Mouse (Mus musculus) hematopoietic stem cell, adult 5-6 weeks (primary cell): Measurements from ENCODE around the gene Grin2b. TPM values are rescaled to one million over a fixed set of nuclear protein-coding genes. Genes with fewer than 3 reads are reported as not detected.

Experiments
- ATAC-seq, 2 experiments: fragments of 125-278 bp in 1 of 2; replicated peaks in 1 of 2; 2 replicates each; pipeline ENCODE4 v1.8.0; 2016 to 2017; ENCODE audit warnings: inconsistent platforms in 2 of 2, mild to moderate bottlenecking in 2 of 2, moderate number of reproducible peaks in 2 of 2, low read depth in 1 of 2, moderate TSS enrichment in 1 of 2; ENCODE audit not compliant: low FRiP score in 2 of 2, poor library complexity in 2 of 2, severe bottlenecking in 2 of 2, insufficient read depth in 1 of 2, low TSS enrichment in 1 of 2
- total RNA-seq: library from RNA; stranded (forward); fragments of 172-1452, 232-1000 nt; gene quantifications from 2 replicates; pipeline ENCODE4 v1.2.3, GENCODE M21; 2017

Gene Grin2b
- total RNA-seq, 1 experiment from 2014 or later, result not detected

DNA sequence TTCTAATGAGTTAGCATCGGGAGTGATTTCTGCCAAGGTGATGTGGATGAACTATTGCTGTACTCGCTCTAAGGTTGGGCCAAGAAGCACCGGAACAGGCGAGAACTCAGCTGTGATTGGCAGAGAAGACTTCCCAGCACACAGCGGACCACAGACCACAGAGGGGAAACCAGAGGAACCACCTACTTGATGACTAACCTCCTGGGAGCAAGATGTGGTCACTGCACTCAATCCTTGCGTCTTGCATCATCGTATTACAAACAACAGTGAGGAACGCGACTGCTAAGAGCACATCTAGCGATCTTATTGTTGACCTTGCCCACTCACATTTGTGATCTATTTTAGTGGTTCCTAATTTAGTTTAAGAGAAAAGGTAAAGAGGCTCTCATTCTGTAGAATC lies 213.7 kb downstream of the Grin2b start:
- peak; percentile 76 to 81 for ATAC-seq

DNA sequence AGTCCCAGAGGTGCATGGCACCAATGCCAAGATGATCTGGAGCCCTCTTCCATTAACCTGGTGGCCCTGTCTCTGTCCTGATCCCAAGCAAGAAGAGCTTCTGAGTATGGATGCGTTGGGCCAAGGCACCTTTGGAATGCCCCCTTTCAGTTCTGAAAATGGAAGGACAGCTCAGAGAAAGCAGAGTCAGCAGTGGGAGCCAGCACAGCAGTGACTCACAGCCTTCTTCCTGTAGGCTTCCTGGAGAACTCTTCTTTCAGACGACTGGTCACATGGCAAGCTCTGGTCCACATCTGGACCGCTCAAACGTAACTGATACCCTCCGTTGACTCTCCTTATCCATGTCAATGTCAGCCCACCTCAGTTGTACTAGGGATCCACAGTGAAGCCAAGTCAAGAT lies 221.6 kb downstream of the Grin2b start:
- ATAC-seq, result no peak

DNA sequence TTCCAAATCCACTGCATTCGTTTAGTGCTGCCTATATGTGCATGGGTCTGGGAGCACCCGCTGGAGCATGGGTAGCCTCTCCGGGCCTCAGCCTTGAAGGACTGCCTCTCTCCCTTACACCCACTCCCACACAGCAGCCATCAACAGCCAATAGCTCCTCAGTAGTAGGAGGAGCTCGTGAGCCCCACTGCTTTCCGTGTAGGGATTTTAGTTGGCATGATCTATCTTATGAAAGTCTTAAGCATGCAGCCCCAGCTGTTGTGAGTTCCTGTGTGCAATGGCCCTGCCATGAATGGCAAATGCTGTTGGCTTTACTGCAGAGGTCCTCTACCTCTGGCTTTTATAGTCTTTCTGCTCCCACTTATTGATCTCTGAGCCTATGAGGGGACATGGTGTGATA lies 227.8 kb downstream of the Grin2b start:
- ATAC-seq, result no peak

DNA sequence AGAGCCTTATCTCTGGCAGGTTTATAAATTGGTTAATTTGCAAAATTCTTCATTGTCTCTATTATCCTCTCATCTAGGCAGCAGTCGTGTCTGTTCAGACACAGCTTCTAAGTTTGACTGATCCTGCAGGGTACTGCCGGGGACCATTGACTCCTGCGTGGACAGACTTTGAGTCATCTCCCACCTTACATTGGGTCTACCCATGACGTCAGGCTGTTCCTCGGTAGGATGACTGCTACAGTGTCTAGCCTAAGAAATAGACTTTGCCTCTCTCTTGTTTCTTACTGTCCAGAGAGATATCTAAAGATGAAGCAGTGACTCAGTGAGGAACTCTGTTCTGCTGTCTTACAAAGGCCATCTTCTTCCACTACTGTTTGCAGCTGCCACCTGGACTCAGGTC lies 229.0 kb downstream of the Grin2b start:
- no peak for ATAC-seq

DNA sequence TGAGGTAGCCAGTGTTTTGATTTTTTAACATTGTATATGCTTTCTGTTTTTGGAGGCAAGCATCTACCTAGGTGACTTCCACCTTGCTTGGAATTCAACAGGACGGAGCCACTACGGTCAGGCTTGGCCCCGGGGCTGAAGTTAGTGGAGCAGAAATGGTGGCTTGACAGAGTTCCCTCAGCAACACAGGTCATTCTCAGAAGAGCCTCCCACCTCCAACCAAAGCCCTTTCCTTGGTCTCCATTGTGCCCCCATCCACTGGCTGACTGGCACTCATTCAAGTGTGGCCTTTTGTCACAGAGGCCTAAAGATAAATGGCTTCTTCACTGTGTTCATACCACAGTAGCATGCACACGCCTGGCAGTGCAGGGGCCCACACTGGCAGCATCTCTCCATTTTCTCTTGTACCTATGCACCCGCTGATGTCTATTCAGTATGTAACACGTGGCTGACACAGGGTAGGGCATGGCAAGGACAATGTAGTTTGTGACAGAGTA lies 230.1 kb downstream of the Grin2b start:
- ATAC-seq, result no peak

DNA sequence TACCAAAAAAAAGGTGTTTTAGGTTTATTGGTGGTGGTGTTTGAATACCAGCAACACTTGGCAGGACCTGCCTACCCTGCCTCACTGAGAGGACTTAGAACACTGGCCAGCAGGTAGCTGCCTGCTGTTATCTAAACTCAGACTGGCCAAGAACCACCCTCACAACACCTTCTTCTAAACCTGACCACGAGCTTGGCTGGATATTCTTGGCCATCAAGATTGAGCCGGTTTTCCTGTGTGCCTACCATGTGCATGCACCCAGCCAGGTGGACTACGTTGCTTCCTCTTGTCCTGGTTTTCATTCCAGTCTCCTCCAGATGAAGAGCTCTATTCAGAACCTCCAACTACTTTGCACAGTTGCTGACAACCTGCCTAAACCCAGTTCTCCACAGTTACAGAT lies 240.4 kb downstream of the Grin2b start:
- no peak for ATAC-seq

DNA sequence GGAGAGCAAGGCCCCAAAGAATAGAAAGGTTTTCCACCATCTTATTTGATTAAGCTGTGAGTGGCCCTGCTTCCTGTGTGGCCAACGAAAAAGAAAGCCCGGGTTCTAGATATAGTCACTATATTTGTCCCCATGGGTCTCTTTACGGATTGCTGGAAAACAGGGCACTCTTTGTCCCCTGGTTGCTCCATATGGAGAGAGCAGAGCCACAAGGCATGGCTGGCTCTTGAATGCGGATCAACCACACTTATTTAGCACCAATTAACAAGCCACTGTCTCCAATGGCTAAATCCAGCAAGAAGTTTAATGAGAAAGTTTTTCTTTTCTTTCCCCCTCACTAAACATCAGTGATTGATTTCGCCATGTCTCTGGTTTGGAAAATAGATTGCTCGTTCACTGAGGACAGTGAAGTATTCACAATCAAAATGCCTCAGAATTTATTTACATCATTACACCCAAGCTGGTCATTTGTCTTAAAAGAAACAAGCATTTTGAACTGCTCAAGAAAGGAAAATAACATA lies 240.9 kb downstream of the Grin2b start:
- no peak for ATAC-seq

DNA sequence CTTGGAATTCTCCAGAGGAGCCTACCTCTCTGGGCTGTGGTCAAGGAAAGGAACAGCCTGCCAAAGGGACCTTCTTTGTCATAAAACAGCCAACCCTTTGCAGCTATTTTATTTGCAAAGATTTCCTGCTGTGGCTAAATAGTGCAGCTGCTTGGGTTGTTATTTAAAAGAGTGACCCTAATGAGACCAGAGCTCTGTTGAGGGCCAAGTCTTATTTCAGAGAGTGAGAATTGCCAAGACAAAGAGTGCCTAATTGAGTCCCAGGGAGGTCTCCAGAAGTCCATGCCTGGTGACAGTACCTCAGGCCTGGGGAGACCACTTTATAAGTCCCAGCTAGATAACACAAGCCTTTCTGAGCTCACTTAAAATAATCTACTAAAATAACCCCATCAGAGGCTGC lies 255.6 kb downstream of the Grin2b start:
- no peak for ATAC-seq

DNA sequence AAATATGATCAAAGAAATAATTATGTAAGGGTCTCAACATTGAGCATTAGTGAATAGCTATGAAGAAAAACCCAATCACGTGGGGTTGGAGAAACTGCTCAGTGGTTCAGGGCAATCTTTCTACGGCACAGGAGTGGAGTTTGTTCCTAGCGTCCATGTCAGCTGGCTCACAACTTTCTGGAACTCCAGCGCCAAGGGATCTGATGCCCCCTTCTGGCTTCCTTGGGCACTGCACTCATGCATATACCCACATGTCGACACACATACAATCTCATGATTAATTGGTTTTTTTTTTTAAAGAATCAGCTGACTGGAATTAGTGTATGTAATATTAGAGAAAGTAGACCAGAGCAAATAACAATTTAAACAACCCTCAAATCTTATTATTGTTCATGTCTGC lies 258.7 kb downstream of the Grin2b start:
- no peak for ATAC-seq

DNA sequence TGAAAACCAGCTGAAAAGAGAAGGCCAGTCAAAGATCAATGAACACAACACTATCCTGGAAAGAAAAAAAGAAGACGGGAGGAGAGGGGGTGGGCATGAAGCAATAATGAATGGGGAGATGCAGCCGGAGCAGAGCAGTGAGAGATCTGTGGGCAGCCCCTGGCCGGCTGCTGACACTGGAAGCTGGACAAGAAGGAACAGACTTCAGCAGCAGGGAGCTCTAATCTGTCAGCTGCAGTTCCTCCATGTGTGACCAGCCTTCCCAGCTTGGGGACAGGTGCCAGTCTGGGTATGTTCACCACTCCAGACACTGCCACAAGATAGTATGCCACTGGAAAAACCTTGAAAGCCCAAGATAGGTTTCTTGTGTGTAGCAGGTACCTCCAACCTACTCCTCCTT lies 261.2 kb downstream of the Grin2b start:
- ATAC-seq, result no peak

DNA sequence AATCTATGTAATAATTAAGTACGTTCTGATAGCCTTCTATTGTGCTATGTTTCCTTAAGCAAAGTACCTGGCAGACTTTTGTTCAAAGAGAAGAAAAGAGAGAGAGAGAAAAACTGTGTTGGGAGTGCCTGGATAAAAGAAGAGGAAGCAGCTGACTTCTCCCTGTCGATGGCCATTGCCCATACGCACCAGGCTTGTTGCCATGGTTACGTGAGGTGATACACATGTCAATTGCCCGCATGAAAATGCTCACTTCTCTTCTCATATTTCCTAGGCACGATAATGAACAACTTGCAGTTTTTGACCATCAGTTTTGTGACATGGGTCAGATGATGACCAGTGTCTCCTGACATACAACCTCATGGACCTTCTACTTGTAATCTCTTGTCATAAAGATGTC lies 262.2 kb downstream of the Grin2b start:
- ATAC-seq, result no peak

DNA sequence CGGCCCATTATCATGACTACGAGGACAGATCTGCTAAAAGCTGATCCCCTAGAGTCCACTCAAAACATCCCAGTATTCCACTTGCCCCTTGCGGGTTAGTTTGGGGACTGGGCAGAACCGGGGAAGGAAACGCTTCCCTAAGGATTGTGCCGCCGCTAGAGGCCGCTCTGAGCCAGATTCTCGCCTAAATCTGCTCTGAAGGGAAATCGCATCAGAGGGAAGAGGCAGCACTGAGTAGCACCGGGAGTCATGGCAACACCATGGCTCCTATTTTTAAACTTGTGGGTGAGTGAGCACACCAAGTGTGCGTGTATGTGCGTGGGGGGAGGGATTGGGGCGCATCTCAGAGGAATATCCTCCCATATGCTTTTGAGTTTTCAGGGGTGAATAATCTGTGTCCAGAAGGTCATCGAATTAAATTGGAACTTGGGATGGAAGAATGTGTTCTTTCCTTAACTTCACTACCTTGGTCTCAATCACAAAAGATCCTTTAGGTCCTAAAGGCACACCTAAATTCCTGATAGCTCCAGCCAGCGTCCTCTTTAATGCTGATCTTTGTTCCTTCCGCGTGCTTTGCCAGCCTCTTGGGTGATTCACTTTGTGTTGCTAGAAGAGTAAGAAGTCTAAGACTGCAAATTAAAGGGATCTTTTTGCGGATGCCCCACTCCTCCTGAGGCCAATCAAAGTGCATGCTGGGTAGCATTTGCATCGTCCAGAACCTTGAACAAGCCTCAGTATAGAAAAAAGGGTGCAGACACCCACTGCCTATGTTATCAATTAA lies 265.6 kb downstream of the Grin2b start:
- ATAC-seq, result peak; percentile 67 to 71; a peak in 3 of 4 replicates

DNA sequence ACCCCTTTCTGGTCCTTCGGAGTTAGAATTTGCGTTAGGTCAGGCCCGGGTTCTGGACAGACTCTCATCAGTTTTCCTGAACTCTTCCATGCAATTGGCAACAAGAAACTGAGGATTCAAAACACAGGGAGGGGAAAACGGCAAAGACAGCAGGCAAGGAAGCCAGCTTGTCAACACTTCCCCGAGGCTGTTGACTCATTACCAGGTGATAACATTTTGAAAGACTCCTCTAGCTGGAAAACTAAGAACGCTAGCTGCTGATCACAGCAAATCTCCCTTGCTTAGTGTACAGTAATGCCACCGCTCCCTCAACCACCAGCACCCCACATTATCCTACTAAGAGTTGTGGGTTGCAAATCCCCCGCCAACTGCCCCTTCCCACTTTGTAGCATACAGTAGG lies 266.2 kb downstream of the Grin2b start:
- ATAC-seq, result no peak

DNA sequence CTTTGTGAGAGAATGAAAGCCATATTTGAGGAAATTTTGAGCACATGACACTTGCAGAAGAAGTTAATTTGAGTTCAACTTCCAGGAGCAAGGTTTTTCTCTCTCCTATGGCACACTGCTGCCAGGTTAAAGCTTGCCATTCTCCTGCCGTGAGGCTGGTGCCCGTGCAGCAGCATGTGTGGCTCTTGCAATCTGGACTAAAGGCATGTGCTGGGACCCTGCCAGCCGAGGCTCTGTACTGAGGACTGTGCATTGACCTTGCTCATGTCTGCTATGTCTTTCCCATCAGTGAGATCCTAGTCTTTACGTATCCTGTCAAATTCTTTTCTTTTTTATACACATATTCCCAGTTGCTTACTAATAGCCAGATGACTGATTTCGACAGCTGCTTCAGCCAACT lies 268.9 kb downstream of the Grin2b start:
- ATAC-seq, result no peak

DNA sequence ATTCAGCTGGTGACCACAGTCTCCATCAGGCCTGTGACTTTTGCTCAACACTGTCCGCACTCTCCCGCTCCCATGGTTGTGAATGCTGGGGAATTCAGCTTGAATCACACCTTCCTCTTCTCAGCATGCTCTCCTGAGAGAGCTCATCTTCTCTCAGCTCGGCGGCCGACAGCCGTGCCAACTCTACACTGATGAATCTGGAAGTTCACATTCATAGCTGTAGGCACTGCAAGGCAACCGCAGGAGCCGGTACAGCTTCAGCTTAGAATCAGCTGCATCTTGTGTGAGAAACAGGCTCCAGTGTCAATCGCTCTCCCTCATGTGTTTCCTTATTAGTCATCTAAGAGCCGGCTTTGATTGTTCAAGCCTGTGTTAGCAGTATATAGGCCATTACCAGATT lies 272.9 kb downstream of the Grin2b start:
- no peak for ATAC-seq

DNA sequence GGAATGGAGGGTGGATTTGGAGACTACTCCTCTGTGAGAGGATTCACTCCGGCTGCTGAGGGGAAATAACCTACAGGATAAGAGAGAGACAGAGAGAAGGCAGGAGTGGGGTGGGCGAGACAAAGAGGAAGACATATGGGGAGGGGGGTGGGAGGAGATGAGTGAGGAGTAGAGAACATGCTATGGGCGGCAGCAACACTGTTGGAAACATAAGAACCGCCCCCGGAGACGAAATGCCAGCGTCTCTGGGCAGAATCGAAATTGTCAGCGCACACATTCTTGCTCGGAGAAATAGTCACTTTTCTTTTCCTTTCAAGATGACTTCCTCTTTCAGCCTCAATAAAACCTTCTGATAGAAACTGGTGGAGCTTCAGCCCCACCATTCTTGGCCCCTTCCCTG lies 274.1 kb downstream of the Grin2b start:
- peak; percentile 38 to 42; a peak in 2 of 4 replicates for ATAC-seq

DNA sequence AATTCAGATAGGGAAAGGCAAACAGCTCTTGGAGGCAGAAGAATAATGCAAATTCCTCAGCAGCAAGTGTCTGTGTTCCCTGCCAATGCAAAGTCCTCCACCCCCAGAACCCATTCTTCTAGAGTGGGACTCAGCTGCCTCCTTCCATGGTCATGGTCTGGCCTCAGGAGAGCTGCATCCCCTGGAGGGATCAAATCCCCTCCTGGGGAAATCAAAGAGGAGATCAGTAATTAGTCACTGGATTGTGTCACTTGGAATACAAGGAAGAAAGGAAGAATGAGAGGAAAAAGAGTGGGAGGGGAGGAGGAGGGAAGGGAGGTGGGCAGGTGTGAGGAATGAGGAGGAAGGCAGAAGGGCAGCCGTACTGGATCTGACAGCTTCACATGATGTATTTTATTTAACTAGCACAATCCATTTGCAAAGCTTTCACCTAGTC lies 278.5 kb downstream of the Grin2b start:
- no peak for ATAC-seq

DNA sequence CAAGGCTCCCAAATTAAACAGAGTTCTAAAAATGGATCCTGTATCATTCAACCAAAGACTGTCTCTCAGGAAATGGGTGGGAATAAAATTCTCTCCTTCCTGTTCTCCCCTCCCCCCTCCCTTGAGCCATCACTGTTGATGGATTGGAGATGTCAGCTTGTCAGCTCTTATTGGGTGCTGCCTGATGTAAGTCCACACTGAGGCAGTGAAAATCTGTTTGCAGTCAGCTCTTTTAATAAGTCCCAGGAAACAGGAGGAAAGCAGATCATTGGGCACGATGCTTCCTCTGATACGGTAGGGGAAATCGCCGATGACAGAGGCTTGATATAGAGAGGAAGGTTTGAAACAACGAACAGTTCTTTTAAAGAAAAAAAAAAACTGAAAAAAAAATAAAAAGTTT lies 290.7 kb downstream of the Grin2b start:
- ATAC-seq, result no peak

DNA sequence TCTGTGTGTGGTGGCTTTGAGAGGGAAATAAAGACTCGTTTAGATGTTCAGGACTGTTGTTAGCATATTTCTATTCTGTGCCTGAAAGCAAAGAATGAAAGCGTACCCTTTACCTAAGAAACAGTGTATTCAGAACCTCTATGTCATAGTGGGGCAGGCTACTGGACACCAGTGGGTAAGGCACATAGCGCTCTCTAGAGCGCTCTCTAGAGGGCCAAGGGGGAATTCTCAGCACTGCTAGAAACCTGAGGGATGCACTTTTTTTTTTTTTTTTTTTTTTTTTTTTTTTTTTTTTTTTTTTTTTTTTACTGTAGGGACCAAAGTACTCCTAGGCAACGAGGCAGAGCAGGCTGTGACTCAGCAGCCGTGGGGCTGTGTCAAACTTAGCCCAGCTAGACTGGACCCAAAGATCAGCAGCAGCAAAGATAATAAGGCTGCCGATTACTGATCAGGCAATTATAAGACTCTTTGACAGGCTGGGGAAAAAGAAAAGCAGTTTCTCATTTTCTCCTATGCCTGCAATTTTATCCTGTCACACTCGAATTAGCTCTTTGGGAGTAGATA lies 297.1 kb downstream of the Grin2b start:
- no peak for ATAC-seq
